Mouse (Mus musculus): ENCODE data around the gene Fgfr2.

DNA sequence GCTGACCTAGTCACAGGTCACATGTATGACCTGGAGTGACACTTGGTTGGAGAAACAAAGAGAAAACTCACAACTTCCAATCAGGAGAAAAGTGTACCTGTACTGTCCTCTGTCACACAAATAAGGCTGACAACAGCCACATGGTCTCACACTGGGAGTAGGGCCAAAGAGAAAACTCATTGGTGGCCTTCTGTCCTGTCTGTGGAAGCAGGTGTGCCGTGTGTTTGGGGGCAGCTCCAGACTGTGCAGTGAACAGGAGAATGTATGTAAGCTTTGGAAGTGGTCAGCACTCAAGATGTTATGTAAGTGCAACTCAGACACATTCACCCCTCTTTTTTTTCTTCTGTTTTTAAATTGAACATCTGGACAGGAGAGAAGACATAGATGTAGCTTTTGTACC lies 2421.8 kb downstream of the Fgfr2 start:
- TF ChIP-seq POLR2A (IDR thresholded peaks at IDR 0.05; ENCODE audit: borderline replicate concordance, extremely low read depth, insufficient read depth, insufficient read length, poor library complexity, severe bottlenecking) (no peak), CTCF (IDR thresholded peaks at IDR 0.05; ENCODE audit: borderline replicate concordance, extremely low read depth, insufficient read depth, insufficient read length) (no peak)

All from brain, embryonic 14.5 days (tissue).